Mouse (Mus musculus) brain, embryonic 18.5 days (tissue): ENCODE measurements at regions not wholly inside any gene's neighbourhood (a gene's known extent, or its start where the extent isn't known, plus 50 kb on each side); places are given as distances from the start of the nearest gene placed in this dataset.
A peak's percentile ranks its signal among the peaks of the same experiment; 100 is the strongest.

Experiments used
- DNase-seq: peaks from one replicate; pipeline ENCODE4 v3.0.0-alpha.2; 2012; ENCODE audit warnings: low read depth, low spot score

GRCm38 (mm10) chr5:54741440-54741839, 743.1 kb downstream of the Stim2 start:
- no peak for DNase-seq

DNA sequence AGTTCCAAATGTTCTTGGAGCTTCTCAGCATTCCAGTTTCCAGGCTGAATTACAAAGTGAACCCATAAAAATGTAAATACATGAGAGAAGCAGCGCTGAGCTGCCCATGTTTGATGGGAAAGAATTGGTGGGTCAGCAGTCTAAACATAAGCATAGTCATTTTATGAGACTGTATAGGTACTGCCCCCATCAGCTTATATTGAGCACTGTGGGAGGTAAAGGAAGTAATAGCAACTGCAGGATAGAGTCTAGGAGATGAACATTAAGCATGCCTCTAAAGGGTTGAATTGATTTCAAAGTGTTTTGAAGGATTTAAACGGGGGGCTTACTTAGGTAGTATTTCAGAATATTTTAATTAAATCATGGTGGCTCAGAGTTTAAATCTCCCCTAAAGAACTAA, 748.7 kb downstream of the Stim2 start:
- no peak for DNase-seq

DNA sequence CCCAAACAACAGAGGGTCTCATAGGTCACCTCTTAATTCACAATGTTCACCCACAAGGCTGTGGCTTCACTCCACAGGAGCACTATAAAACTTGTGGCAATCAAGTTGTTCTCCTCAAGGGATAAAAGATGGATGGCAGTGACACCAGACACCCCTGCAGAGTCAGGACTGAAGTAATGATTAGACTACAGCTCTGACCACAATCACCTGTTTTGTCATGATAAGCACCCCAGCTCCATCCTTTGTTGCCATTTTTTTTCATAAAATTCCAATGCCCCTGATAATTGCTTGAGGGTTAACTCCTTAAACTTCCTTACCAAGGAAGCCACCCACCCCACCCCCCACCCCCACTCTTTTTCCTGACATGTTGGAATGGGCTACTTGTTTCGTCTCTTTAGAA, 755.1 kb downstream of the Stim2 start:
- no peak for DNase-seq

- no peak for DNase-seq
Observed at GRCm38 (mm10) chr5:54759657-54760056, 761.4 kb downstream of the Stim2 start.

DNA sequence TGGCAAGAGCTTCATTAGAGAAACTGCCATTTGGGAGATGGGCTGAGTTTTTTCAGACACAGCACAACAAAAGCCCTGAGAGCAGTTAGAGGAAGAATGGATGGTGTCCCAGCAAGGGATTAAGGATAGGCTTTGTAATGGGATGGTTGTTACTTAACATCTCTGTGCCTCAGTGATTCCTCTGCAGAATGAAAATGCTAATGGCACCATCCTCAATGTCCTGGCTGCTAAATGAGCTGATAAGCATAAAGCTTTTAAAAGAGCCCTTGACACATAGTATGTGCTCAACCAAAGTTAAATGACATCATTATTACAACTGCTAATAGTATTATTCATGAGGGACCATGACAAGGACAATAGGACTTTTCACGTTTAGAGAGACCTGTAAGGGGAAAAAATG, 764.7 kb downstream of the Stim2 start:
- no peak for DNase-seq

DNA sequence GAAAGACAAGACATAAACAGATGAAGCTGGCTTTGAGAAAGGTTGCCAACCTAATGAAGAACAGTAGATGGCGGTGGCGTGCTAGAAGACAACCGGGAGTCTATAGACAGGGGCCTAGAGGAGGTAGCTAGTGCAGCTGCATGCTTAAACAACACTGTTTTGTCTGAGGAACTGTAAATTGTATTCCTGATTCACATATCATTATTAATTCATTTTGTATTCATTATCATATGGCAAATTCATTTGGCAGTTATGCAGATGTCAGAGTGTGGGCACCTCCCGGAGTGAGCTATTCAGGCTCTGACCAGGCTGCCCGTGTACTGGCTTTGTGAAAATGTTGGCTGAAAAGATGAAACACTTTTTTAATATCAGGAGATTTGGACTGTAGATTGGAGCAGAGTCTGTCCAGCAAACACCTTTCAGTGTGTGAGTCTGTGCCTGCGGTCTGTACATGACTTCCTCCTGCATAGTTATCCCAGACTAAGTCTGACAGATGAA, 798.7 kb downstream of the Stim2 start:
- DNase-seq, result peak; percentile 66

DNA sequence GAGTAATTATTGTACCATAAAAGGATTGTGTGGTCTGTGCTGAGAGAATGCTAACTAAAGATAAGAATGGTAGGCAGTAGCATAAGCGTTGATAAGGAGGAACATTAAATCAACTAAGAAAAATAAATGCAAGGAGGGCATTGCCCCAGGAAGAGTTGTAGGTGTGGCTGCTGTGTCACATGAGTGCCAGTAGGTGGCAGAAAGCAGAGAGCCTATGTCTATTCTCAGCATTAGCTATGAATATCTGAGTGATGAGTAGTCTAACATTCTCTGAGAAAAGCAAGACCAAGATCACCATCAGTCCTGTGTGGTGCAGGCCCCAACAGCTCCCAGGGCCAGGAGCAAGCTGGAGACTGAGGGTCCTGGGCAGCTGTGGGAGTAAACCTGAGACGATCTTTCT, 828.8 kb downstream of the Stim2 start:
- no peak for DNase-seq
